Mouse (Mus musculus) naive thymus-derived CD4-positive, alpha-beta T cell, adult 5 months (primary cell): ENCODE results near the gene Lrp2. TPM values are rescaled to one million over a fixed set of nuclear protein-coding genes. Genes with fewer than 3 reads are reported as not detected.

Experiments
- polyA plus RNA-seq: library from polyadenylated mRNA; unstranded; fragments of 100-300 nt; shearing (Covaris generic); gene quantifications from one replicate; pipeline ENCODE4 v1.2.1, GENCODE M21; 2017

The Lrp2 gene
- polyA plus RNA-seq, result 0.12 TPM

GRCm38 (mm10) chr2:69585886-69586398 is at the start of gene Lrp2:
Gene Lrp2, minus strand, starts transcription at chr2:69586065.

GRCm38 (mm10) chr2:69380281-69380680 is 205.6 kb downstream of the Lrp2 start, which contains the start of gene Dhrs9:
Gene Dhrs9, plus strand, starts transcription at chr2:69380445.

Other genes starting within 250 kb of the Lrp2 start
- 0.83 TPM for gene Abcb11, start 243.4 kb downstream of the Lrp2 start, polyA plus RNA-seq
- gene Dhrs9, start 205.6 kb downstream of the Lrp2 start, polyA plus RNA-seq, result 0.10 TPM
- gene Bbs5, start 61.1 kb upstream of the Lrp2 start, polyA plus RNA-seq, result not detected
- gene Klhl41, start 84.1 kb upstream of the Lrp2 start, polyA plus RNA-seq, result not detected
- gene Fastkd1, start 127.5 kb upstream of the Lrp2 start, polyA plus RNA-seq, result 10.2 TPM
- gene Ppig, start 136.5 kb upstream of the Lrp2 start, polyA plus RNA-seq, result 207 TPM
- 1.1 TPM for gene Ccdc173, start 203.5 kb upstream of the Lrp2 start, polyA plus RNA-seq
- 32.0 TPM for gene Phospho2, start 203.6 kb upstream of the Lrp2 start, polyA plus RNA-seq
- gene Klhl23, start 235.9 kb upstream of the Lrp2 start, polyA plus RNA-seq, result not detected